In the genomic region with DNA sequence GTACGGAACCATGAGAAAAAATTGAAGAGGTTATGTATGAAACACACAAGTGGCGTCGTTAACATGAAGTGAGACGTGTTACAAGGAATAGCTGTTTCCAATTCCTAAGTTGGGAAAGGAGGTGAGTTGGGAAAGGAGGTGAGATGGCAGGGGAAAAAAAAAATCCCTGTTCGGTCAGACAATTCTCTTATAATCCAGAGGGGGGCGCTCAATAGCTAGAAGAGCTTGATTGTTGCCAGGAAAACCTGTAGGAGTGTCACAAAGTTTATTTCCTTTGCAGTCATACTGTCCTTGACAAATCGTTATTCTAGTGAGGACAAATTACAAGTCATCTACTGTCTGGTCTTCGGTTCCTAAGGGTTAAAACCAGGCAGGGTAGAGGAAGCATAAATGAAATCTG, we compare ENCODE assay signal across 11 mouse cellular contexts.
DNase-seq lines count a peak whose midpoint lies in the region; ATAC-seq and TF ChIP-seq lines count a peak whose summit lies in the region.
"Had no signal": no experiment of that assay in that cellular context is flagged by ENCODE, and none has a peak within 500 bp of the region (broad histone marks: within the 10 kb centered on the region; RNA-seq: fewer than 3 reads in every experiment).

No protein-coding gene starts in this region.

- no peak for TF ChIP-seq POLR2A in liver, adult 2 months (IDR thresholded peaks at IDR 0.05; ENCODE audit: extremely low read depth, insufficient read depth, low read length)
- no peak for TF ChIP-seq POLR2A in MEL (IDR thresholded peaks at IDR 0.05; ENCODE audit: control insufficient read depth in 1 of 2, insufficient read depth in 1 of 2, low read depth in 1 of 2, low read length in 2 of 2, poor library complexity in 1 of 2)

- no peaks in the 10 kb centered on the region for H3K27me3 ChIP-seq in liver, adult 2 months (ENCODE audit: control insufficient read depth, insufficient read depth, low read length)
- no peaks in the 10 kb centered on the region for H3K27me3 ChIP-seq in MEL (ENCODE audit: control insufficient read depth in 1 of 2, insufficient read depth in 2 of 2, low read length in 2 of 2)
- H3K27me3 ChIP-seq: midbrain, embryonic 13.5 days had no signal

- no peaks in the 10 kb centered on the region for H3K9me3 ChIP-seq in MEL (replicated peaks; ENCODE audit: insufficient read depth, low read length)
- H3K9me3 ChIP-seq: midbrain, embryonic 13.5 days had no signal

- WGBS in liver, adult 2 months, result 22% methylated on average over 8 of the region's 8 CpGs

- H3K9ac ChIP-seq in liver, adult 2 months (ENCODE audit: low read depth, low read length), result no peak overlapping the region
- H3K9ac ChIP-seq in MEL (ENCODE audit: control insufficient read depth, low read depth, low read length, poor library complexity, severe bottlenecking), result no peak overlapping the region
- H3K9ac ChIP-seq: midbrain, embryonic 13.5 days had no signal

- peak; percentile 57 for ATAC-seq in inflammation-experienced regulatory T-cells, adult 6 months
- ATAC-seq: midbrain, embryonic 13.5 days had no signal

- intact Hi-C loops in gastrocnemius, postnatal 14 days (cut with DNase I; ENCODE audit: low total_unique reads), result no loop called here

- no peak overlapping the region for H3K27ac ChIP-seq in liver, adult 2 months (replicated peaks; ENCODE audit: insufficient read depth, low read depth, low read length)
- H3K27ac ChIP-seq in MEL (ENCODE audit: control insufficient read depth, low read depth, low read length), result no peak overlapping the region
- H3K27ac ChIP-seq: midbrain, embryonic 13.5 days had no signal

- TF ChIP-seq EP300 in MEL (IDR thresholded peaks at IDR 0.05; ENCODE audit: low read depth in 1 of 2, low read length in 2 of 2), result no peak

- H3K79me2 ChIP-seq in liver, adult 2 months (ENCODE audit: control insufficient read depth, insufficient read depth, low read length), result no peaks in the 10 kb centered on the region
- no peaks in the 10 kb centered on the region for H3K79me2 ChIP-seq in MEL (ENCODE audit: control insufficient read depth, insufficient read depth, low read length, poor library complexity)

- no peaks in the 10 kb centered on the region for H3K36me3 ChIP-seq in liver, adult 2 months (ENCODE audit: control insufficient read depth, insufficient read depth, low read length)
- H3K36me3 ChIP-seq in MEL (ENCODE audit: control insufficient read depth in 1 of 2, insufficient read depth in 2 of 2, low read length in 2 of 2), result no peaks in the 10 kb centered on the region
- H3K36me3 ChIP-seq: midbrain, embryonic 13.5 days had no signal

- no peak overlapping the region for H3K4me3 ChIP-seq in liver, adult 2 months (ENCODE audit: insufficient read depth, low read depth, low read length)
- no peak overlapping the region for H3K4me3 ChIP-seq in MEL (ENCODE audit: control insufficient read depth in 1 of 2, insufficient read depth in 1 of 2, low read depth in 2 of 2, low read length in 2 of 2)
- H3K4me3 ChIP-seq: midbrain, embryonic 13.5 days had no signal

- peak; percentile 61 for TF ChIP-seq RAD21 in MEL (IDR thresholded peaks at IDR 0.05; ENCODE audit: low read depth, low read length)

- H3K4me1 ChIP-seq in liver, adult 2 months (ENCODE audit: control insufficient read depth, insufficient read depth, low read length), result no peaks in the 10 kb centered on the region
- no peaks in the 10 kb centered on the region for H3K4me1 ChIP-seq in MEL (ENCODE audit: control insufficient read depth in 1 of 2, insufficient read depth in 2 of 2, low read length in 2 of 2)
- H3K4me1 ChIP-seq: midbrain, embryonic 13.5 days had no signal

- no peak for TF ChIP-seq CTCF in liver, adult 2 months (IDR thresholded peaks at IDR 0.05; ENCODE audit: low read depth, low read length)
- TF ChIP-seq CTCF in MEL (IDR thresholded peaks at IDR 0.05 in 2 of 3, conservative IDR thresholded peaks at IDR 0.05 in 1 of 3; ENCODE audit: control insufficient read depth in 1 of 3, insufficient read depth in 1 of 3, low read depth in 2 of 3, low read length in 3 of 3, poor library complexity in 1 of 3, severe bottlenecking in 1 of 3), result peak in 2 of 3 experiments; percentile 32 to 68; a peak in 4 of 6 replicates

- peak; percentile 6 for DNase-seq in adrenal gland, postnatal 14 days
- no peak for DNase-seq in adrenal gland, postnatal 25 days
- peak; percentile 3 for DNase-seq in liver, adult 2 months (ENCODE audit: extremely low read depth, low read depth, low spot score)
- no peak for DNase-seq in liver
- DNase-seq in MEL (ENCODE audit: low read depth, low spot score), result peak; percentile 25
- no peak for DNase-seq in right cerebral cortex, postnatal 4 days
- no peak for DNase-seq in gastrocnemius, postnatal 14 days
- DNase-seq: kidney, adult 8-10 months; thymus, adult 18-20 months had no signal

TF ChIP-seq in MEL, 35 proteins besides CTCF, POLR2A, EP300 and RAD21:
- TF ChIP-seq SMC3 (IDR thresholded peaks at IDR 0.05; ENCODE audit: low read depth, low read length), result peak; percentile 54
- no peak for TF ChIP-seq MEF2A (IDR thresholded peaks at IDR 0.05; ENCODE audit: extremely low read depth, insufficient replicate concordance, low read depth, low read length, poor library complexity, severe bottlenecking)
- peak; percentile 78 for TF ChIP-seq ZNF384 (IDR thresholded peaks at IDR 0.05; ENCODE audit: low read depth, low read length)
- peak; percentile 52 for TF ChIP-seq ZC3H11A (IDR thresholded peaks at IDR 0.05; ENCODE audit: low read depth, low read length)
- no peak for TF ChIP-seq TCF12 (IDR thresholded peaks at IDR 0.05; ENCODE audit: low read depth, low read length)
- TF ChIP-seq USF2 (IDR thresholded peaks at IDR 0.05; ENCODE audit: borderline replicate concordance in 1 of 2, insufficient read depth in 1 of 2, low read depth in 1 of 2, low read length in 2 of 2), result no peak
- TF ChIP-seq MYC (IDR thresholded peaks at IDR 0.05; ENCODE audit: low read depth, low read length), result no peak
- TF ChIP-seq MYB (IDR thresholded peaks at IDR 0.05; ENCODE audit: low read depth, low read length), result no peak

Comparison
In these comparisons a context has a peak if more than half of its experiments do, and no peak if none do; other contexts are left out.
1. DNase-seq: peak in adrenal gland, postnatal 14 days (single experiment), liver, adult 2 months (single experiment) and MEL (single experiment); none in adrenal gland, postnatal 25 days (single experiment), liver (single experiment), right cerebral cortex, postnatal 4 days (single experiment) and gastrocnemius, postnatal 14 days (single experiment).